Mouse (Mus musculus) ES-E14 (cell line): ENCODE results near the gene Hes7. TPM values are rescaled to one million over a fixed set of nuclear protein-coding genes. Genes with fewer than 3 reads are reported as not detected.
A peak's percentile ranks its signal among the peaks of the same experiment; 100 is the strongest.

Source experiments
- DNase-seq: peaks from one replicate; pipeline ENCODE4 v3.0.0-alpha.2; 2013; ENCODE audit warnings: low read depth, low spot score
- H3K27ac ChIP-seq: 2 replicates; pipeline ENCODE4 v1.5.1; 2012; ENCODE audit warnings: low read depth, mild to moderate bottlenecking, low read length, moderate library complexity, mixed read lengths; ENCODE audit not compliant: poor library complexity, insufficient read depth, severe bottlenecking
- H3K36me3 ChIP-seq: 2 replicates; pipeline ENCODE4 v1.6.1; 2012; ENCODE audit warnings: mild to moderate bottlenecking, low read length, moderate library complexity, mixed read lengths; ENCODE audit not compliant: control insufficient read depth, poor library complexity, insufficient read depth, severe bottlenecking
- H3K4me1 ChIP-seq, 2 experiments: fragments of 150-350 bp in 1 of 2; sonication (generic) in 1 of 2; 2 replicates each; pipeline ENCODE4 v1.6.1; 2012; ENCODE audit warnings: low read length in 2 of 2, mild to moderate bottlenecking in 1 of 2, mixed read lengths in 1 of 2; ENCODE audit not compliant: control insufficient read depth in 2 of 2, insufficient read depth in 2 of 2, poor library complexity in 1 of 2
- H3K4me3 ChIP-seq, 2 experiments: fragments of 150-350 bp in 1 of 2; sonication (generic) in 1 of 2; 2 replicates each; pipeline ENCODE4 v1.5.1; 2012; ENCODE audit warnings: low read length in 2 of 2, low read depth in 1 of 2, mild to moderate bottlenecking in 1 of 2, mixed read lengths in 1 of 2; ENCODE audit not compliant: insufficient read depth in 1 of 2, poor library complexity in 1 of 2, severe bottlenecking in 1 of 2
- H3K9ac ChIP-seq: 2 replicates; pipeline ENCODE4 v1.6.1; 2012; ENCODE audit warnings: low read depth, mild to moderate bottlenecking, low read length, mixed read lengths; ENCODE audit not compliant: poor library complexity, insufficient read depth, severe bottlenecking
- H3K9me3 ChIP-seq: fragments of 150-350 bp; sonication (generic); 2 replicates; pipeline ENCODE4 v1.6.1; 2012; ENCODE audit warnings: low read depth, mild to moderate bottlenecking, low read length; ENCODE audit not compliant: control insufficient read depth, insufficient read depth
- CHD2 ChIP-seq: IDR thresholded peaks from 2 replicates; pipeline ENCODE4 v1.6.1; 2014; ENCODE audit warnings: mild to moderate bottlenecking, low read depth, low read length, inconsistent platforms
- HCFC1 ChIP-seq: IDR thresholded peaks from 2 replicates; pipeline ENCODE4 v1.6.1; 2012; ENCODE audit warnings: low read length, inconsistent platforms, borderline replicate concordance; ENCODE audit not compliant: insufficient read depth
- MAFK ChIP-seq: IDR thresholded peaks from 2 replicates; pipeline ENCODE4 v1.6.1; 2014; ENCODE audit warnings: mild to moderate bottlenecking, low read depth, low read length, inconsistent platforms; ENCODE audit not compliant: insufficient read depth
- ZC3H11A ChIP-seq: IDR thresholded peaks from 2 replicates; pipeline ENCODE4 v1.6.1; 2012; ENCODE audit warnings: low read depth, mild to moderate bottlenecking, inconsistent platforms, low read length, borderline replicate concordance
- ZNF384 ChIP-seq: IDR thresholded peaks from 2 replicates; pipeline ENCODE4 v1.6.1; 2012; ENCODE audit warnings: low read depth, low read length, inconsistent platforms
- in situ Hi-C, 2 experiments: fragments of 600-800 bp; cut with MboI; formaldehyde crosslinking; loops; one replicate each; pipeline ENCODE4 v1.15.1; 2025; ENCODE audit warnings: low sequenced_read_pairs in 2 of 2, inconsistent platforms in 1 of 2; ENCODE audit not compliant: unreplicated experiment in 2 of 2
- total RNA-seq: library from RNA; depleted of rRNA; stranded (reverse); fragments of 300-350 nt; gene quantifications from 2 replicates; pipeline ENCODE4 v1.2.3, GENCODE M21; 2012

Gene Hes7
- total RNA-seq, 1 experiment, result not detected

DNA sequence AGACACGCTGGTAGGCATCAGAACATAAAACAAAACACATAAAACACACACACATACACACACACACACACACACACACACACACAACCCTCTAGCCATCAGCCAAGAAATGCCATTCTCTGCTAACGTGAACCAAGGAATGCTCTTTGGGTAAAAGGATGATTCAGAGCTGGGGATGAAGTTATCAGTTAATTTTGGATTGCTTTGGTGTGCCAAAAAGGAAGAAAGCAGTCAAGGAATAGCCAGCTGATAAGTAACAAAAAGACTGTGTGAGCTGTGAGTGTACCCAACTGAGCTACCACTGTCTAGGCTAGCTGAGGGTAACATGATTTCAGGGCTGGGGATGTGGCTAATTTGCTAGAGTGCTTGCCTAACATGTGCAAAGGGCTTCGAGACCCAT lies 6.2 kb upstream of the Hes7 start:
- no peak overlapping the region for H3K27ac ChIP-seq
- H3K9ac ChIP-seq, result no peak overlapping the region
- TF ChIP-seq ZC3H11A (no peak), CHD2 (no peak), MAFK (no peak)
- in situ Hi-C loops, result no loop called here
- H3K4me1 ChIP-seq, result peaks cover 2 to 7% of the 10 kb centered on the region in 2 experiments; a peak in 1 of 4 replicates
- no peaks in the 10 kb centered on the region for H3K9me3 ChIP-seq
- H3K36me3 ChIP-seq, result no peaks in the 10 kb centered on the region
- DNase-seq, result no peak
- H3K4me3 ChIP-seq, result no peak overlapping the region

- H3K36me3 ChIP-seq, result no peaks in the 10 kb centered on the region
- in situ Hi-C loops, result no loop called here
- H3K4me1 ChIP-seq, result peaks cover 2 to 3% of the 10 kb centered on the region in 2 experiments; a peak in 1 of 4 replicates
- no peaks in the 10 kb centered on the region for H3K9me3 ChIP-seq
- no peak overlapping the region for H3K9ac ChIP-seq
- no peak for DNase-seq
- no peak overlapping the region for H3K27ac ChIP-seq
- H3K4me3 ChIP-seq, result no peak overlapping the region
- TF ChIP-seq MAFK, result no peak
- TF ChIP-seq CHD2, result no peak
- TF ChIP-seq ZC3H11A, result no peak
- TF ChIP-seq HCFC1, result no peak
- no peak for TF ChIP-seq ZNF384
Observed at GRCm38 (mm10) chr11:69114621-69115020, 5.6 kb upstream of the Hes7 start.

DNA sequence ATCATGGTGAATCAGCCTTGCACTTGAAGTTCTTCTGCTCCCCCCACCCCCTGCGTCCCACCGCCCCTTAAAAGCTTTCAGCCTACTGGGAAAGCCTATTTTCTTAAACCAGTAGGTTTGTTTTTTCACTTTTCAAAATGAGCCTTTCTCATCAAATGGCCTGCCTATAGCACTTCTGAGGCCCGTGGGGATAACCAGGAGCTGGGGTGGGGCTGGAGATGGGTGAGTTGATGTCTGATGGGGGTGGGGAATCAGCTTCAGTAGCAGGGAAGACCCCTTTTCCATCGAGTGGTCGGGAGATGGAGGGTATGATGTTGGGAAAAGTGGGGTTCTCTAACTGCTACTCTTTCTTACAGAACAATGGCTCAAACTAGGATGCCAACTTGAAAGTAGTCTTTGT lies 3.4 kb upstream of the Hes7 start:
- TF ChIP-seq ZC3H11A, result no peak
- no peak for TF ChIP-seq HCFC1
- TF ChIP-seq MAFK, result no peak
- TF ChIP-seq CHD2, result no peak
- no peak for TF ChIP-seq ZNF384
- Histone ChIP-seq H3K9me3 (no peaks in the 10 kb centered on the region), H3K36me3 (no peaks in the 10 kb centered on the region), H3K4me1 (peaks cover 0 to 4% of the 10 kb centered on the region in 2 experiments; a peak in 1 of 4 replicates), H3K9ac (no peak overlapping the region), H3K27ac (no peak overlapping the region), H3K4me3 (no peak overlapping the region)
- no peak for DNase-seq
- in situ Hi-C loops, result no loop called here

DNA sequence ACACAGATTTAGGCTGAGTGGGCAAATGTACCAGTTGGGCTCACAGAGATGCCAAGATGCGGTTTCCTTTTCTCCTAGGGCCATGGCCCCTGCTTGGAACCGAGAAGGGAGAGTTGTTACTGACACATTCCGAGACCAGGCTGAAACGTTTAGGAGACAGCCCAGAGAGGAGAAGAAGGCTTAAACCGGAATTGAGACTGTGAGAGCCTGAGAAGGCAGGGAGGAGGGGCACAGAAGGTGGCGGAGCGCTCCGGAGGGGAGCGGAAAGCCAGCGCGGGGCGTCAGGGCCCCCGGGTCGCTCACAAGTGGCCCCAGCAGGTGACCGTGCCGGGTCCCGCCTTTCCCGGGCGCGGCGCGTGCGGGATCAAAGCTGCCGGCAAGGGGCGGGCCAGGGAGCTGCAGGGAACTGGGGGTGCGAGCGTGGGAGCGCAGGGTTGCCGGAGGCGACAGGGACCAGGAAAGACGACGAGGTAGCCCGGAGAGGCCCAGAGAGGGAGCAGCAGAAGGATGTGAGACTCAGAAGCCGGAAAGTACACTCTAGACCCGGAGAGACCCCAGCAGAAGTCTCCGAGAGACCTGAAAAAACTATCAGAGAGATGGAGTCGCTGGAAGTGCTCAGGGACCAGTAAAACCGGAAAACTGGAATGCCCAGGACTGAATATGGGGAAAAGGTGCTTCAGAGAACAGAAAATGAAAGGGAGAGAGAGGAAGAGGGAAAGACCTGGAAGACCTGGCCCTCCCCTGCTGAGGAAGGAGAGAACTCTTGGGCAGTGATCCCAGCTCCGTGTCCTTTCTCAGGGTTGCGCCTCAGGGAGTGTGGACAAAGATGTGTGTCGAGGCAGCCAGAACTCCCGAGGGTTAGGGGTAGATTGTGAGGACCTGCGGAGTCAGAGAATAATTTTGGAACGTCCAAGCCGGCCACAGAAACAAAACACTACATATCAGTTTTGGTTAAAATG lies 2.2 kb upstream of the Hes7 start:
- H3K4me1 ChIP-seq, result peaks cover 0 to 4% of the 10 kb centered on the region in 2 experiments; a peak in 1 of 4 replicates
- TF ChIP-seq ZNF384 (no peak), MAFK (no peak), ZC3H11A (no peak), CHD2 (no peak), HCFC1 (no peak)

More for the DNA sequence above, 2.2 kb upstream of the Hes7 start:
- Histone ChIP-seq H3K4me3 (peak overlapping the region; percentile 59 to 72), H3K9me3 (no peaks in the 10 kb centered on the region), H3K9ac (0 out of 2 replicates have a peak overlapping the region, but pooled peaks have one; percentile 9), H3K36me3 (no peaks in the 10 kb centered on the region), H3K27ac (no peak overlapping the region)
- DNase-seq, result no peak
- in situ Hi-C loops, result no loop called here
